Mouse (Mus musculus) spleen, adult 2 months (tissue): ENCODE measurements around the gene Srpk2.

ENCODE experiments used
- CTCF ChIP-seq: fragments of 200-500 bp; IDR thresholded peaks from 2 replicates; pipeline ENCODE4 v1.5.1; 2011; ENCODE audit warnings: mild to moderate bottlenecking, inconsistent platforms; ENCODE audit not compliant: insufficient read depth, insufficient read length, insufficient replicate concordance; ENCODE audit errors: extremely low read depth
- POLR2A ChIP-seq: fragments of 200-500 bp; IDR thresholded peaks from 2 replicates; pipeline ENCODE4 v1.6.1; 2011; ENCODE audit warnings: low read depth, low read length, inconsistent platforms

DNA sequence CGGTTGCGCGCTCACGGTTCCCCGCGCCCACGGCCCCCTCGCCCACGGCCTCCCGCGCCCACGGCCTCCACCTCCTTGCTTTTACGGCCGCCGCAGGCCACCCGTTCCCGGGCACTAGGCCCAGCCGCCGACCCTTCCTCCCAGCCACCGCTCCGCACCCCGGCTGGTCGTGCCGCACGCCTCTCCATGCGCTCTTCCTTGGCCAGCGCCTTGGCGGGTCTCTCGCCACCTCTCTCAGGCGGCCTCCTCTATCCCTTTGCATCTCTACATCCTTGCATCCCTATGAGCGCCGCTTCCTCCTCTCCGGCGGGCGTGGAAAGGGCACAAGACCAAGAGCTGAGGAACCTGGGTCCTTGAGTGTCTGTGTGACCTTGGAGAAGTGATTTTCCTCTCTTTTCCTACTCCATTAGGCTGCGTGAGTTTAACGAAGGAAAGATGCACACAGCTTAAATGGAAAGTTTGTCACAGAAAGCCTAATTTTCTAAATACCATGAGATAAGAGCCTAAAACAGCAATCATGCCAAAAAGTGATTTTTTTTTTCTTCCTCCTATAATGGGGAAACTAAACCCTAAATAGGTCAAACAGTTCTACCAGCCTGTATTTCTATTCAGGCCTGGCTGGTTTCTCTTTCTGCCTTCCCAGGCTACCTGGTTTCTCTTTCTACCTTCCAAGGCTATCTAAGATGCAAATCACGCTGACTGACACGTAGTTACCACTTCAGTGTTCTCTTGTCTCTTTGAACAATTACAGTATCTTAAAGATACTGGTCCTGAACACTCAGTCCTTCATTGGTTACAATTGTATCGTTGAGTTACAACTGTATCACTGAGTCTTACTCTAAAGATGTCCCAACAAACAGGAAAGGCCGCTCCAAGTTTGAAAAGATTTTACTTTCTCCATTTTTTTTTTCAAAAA, 8.0 kb downstream of the Srpk2 start:
- TF ChIP-seq CTCF, result no peak
- TF ChIP-seq POLR2A, result no peak
